Mouse (Mus musculus) spleen, adult 2 months (tissue): ENCODE measurements around the gene Psmd9.

Source experiments
- CTCF ChIP-seq: fragments of 200-500 bp; IDR thresholded peaks from 2 replicates; pipeline ENCODE4 v1.5.1; 2011; ENCODE audit warnings: mild to moderate bottlenecking, inconsistent platforms; ENCODE audit not compliant: insufficient read depth, insufficient read length, insufficient replicate concordance; ENCODE audit errors: extremely low read depth
- POLR2A ChIP-seq: fragments of 200-500 bp; IDR thresholded peaks from 2 replicates; pipeline ENCODE4 v1.6.1; 2011; ENCODE audit warnings: low read depth, low read length, inconsistent platforms

- TF ChIP-seq CTCF (no peak), POLR2A (no peak)
These were observed 128.6 kb downstream of the Psmd9 start for GRCm38 (mm10) chr5:123297830-123298229.
